Mouse (Mus musculus) erythroblast, embryonic 14.5 days (primary cell): ENCODE results near the gene Slc48a1.

Source experiments
- GATA1 ChIP-seq: IDR thresholded peaks from 2 replicates; pipeline ENCODE4 v1.6.1; 2012; ENCODE audit warnings: low read length, inconsistent platforms, mixed read lengths
- TAL1 ChIP-seq: IDR thresholded peaks from 3 replicates; pipeline ENCODE4 v1.6.1; 2012; ENCODE audit warnings: low read length, inconsistent platforms, mixed read lengths

GRCm38 (mm10) chr15:97816199-97816994 lies 38.1 kb downstream of the Slc48a1 start:
- no peak for TF ChIP-seq GATA1
- no peak for TF ChIP-seq TAL1
